Mouse (Mus musculus): ENCODE measurements around the gene Slc24a3.

Slc24a3 gene

DNA sequence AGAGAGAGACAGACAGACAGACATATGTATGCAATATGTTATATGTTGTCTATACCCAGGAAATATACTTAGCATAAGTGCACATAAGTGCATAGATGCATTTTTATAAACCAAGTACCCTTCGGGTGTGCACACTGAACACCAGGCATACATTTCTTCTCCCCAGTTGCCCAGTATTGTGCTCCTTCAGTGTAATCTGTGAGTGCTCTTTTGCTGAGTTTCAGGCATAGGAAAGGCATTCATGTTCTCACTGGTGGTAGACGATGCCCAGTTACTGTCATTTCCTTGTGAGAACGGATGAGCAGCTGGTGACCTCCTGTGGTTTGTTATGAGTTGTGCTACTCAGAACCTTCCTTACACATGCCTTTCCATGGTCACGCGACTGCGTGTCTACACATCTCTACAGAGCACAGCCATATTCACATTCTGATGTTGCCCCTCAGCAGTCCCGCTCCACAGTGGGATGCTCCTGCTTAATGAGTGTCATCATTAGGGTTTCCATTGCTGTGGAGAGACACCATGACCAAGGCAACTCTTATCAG lies 29.0 kb downstream of the Slc24a3 start:
- in situ Hi-C loops (cut with MboI, MseI), result no loop called here

DNA sequence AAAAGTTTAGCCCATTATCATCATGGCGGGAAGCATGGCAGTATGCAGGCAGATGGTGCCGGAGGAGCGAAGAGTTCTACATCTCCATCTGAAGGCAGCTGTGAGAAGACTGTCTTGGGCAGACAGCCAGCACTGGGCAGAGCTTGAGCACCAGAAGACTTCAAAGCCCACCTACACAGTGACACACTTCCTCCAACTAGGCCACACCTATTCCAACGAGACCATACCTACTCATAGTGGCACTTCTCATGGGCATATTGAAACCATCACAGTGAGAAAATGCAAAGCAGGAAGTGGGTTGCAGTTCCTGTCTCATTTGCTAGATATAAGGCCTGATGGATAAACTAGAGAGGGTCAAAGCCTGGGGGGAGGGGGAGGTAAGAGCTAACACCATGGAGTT lies 29.5 kb downstream of the Slc24a3 start:
- in situ Hi-C loops (cut with MboI, MseI), result no loop called here

DNA sequence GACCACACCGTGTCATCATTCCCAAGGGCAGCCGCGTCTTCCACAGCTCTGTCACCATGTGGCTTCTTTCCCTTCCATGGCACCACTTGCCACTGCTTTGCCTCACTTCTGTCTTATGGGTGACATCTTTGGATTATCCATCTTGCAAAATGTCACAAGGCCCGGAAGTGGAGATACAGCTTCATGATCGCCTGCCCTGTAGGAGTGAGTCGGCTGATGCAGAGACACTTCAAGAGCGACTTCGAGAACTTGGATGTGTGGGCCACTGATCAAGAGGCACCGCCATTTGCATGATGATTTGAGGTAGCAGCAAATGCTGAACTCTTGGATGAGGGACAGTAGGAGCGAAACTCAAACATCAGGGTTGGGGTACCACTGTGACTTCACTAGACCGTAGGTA lies 46.0 kb downstream of the Slc24a3 start:
- in situ Hi-C loops (cut with MboI, MseI), result no loop called here

DNA sequence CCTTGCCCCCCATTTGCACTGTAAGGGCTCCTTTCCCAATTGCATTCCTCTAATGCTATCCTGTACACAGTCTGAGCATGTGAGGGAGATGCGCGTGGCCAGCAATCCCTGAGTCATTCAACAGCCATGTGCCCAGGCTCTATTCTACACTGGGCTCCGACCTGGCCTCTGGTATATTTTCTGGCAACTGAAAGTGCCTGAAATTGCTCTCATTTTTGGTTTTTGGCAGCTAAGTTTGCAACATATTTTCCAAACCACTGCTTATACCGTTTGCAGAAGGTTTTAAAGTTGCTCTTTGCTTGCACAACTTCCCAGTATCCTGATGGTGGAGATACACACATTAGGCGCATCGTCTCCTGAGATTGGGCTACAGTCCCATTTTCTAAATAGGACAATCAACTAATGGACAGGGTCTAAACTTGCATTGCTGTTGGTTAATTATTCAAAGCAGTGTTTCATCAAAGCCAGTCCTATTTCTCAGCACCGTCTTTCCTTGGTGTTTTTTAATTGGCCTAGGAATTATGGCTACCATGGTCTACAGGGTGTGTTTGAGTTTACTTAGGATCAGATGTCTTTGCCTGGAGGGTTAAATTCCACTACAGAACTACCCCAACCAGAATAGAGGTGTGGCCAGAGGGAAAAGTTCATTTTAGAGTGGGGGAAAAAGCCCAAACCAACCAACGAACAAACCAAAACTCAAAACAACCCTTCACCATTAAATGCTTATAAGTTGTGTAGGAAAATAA lies 46.7 kb downstream of the Slc24a3 start:
- in situ Hi-C loops (cut with MboI, MseI), result no loop called here

DNA sequence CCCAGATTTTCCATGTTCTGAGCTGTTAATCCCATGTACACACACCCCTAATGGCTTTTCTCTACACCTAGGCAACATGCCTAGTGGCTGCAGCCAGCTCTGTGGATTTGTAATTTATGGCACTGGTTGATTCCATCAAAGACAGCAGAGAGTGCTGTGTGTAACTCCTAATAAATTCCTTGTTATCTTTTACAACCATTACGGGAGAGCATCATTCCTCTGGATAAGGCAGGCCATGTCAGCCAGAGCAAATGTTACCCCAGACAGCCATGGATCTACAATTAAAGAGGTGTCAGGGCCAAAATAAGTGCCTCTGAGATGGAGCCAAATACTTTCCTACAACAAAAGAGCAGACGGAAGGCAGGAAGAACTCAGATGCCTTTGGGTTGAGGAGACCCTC lies 49.0 kb downstream of the Slc24a3 start:
- in situ Hi-C loops (cut with MboI, MseI), result no loop called here

DNA sequence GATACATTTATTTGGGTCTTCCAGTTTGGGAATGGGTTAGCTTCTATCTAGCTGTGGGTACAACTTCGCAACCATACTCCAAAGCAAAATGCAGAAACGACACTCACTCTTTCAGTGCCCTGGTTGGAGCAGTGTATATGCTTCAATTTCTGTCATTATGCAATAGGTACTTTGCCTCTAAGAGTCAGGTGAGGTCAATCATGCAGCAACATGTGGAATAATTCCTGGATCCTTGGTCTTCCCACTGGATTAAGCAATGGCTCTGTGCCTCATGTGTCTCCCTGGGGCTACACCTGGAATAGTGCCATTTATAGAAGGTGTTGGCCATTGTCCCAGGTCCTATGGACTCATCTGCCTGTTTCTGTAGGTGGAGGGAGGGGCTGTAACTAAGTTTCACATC lies 49.9 kb downstream of the Slc24a3 start:
- in situ Hi-C loops (cut with MboI, MseI), result no loop called here

DNA sequence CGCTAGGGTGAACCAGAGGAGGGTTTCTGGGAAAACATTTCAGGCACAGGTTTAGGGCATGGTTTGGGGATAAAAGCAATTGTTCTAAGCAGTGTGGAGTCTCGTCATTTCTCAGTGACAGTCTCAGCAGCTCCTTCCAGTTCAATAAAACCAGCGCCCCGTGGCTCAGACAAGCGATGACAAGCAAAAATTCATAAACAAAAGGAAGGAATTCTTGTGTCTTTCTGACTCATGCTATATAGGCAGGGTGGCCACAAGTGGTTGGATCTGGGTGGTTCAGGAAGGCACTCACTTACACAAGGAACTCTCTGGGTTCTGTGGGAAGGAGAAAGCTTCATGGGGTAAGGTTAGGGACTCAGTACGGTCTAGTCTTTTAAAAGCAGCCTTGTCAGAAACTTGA lies 51.7 kb downstream of the Slc24a3 start:
- in situ Hi-C loops (cut with MboI, MseI), result no loop called here

DNA sequence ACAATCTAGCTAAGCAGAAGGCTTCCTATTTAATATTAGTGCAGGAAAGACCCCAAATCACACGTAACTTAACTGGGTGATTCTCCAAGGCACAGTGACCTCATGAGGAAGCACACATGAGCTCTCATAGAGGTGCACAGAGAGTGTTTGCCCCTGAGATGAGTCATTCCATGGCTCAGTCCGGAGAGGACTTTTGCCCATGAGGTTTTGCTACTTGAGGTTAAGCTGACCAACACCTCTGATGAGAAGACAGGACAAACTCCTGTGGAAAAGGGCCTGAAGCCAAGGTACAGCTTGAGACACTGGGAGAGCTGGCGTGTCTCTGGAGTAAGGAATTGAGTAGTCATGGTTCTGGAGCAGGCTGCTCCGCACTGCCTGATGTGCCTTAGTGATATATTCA lies 56.1 kb downstream of the Slc24a3 start:
- in situ Hi-C loops (cut with MboI, MseI), result no loop called here

DNA sequence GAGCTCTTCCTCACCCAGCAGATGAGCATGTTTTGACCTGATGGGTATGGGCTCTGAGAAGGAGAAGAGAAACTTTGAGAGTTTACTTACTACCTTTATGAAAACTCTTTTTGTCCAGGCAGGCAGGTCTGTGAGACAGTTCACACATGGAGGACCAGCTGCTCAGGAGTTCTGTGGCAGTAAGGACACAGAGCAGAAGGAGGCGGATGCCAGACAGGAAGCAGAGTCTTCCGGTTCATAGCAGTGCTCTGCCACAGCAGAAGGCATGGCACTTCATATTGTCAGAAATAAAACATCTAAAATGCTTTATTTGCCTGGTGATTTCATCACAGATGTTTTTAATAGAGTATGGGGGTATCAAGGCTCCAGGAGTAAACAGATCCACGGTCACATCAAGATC lies 58.1 kb downstream of the Slc24a3 start:
- in situ Hi-C loops (cut with MboI, MseI), result no loop called here

DNA sequence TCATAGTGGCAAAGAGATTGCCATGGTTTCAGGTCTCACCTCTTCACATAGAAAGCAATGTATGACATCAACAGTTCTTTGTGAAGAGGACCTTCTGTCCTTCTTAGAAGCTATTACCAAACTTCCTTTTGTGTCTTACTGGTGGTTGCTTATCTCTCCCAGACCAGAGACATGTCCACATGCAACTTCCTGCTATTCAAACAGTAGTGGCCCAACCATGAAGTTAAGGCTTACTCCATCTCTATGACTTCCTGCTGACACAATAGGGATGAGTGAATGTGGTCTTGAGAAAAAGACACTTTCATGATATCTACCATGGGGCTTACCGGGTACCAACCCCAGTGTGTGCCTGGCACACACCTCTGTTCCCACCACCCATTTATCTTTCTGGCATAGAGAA lies 58.5 kb downstream of the Slc24a3 start:
- in situ Hi-C loops (cut with MboI, MseI), result no loop called here

DNA sequence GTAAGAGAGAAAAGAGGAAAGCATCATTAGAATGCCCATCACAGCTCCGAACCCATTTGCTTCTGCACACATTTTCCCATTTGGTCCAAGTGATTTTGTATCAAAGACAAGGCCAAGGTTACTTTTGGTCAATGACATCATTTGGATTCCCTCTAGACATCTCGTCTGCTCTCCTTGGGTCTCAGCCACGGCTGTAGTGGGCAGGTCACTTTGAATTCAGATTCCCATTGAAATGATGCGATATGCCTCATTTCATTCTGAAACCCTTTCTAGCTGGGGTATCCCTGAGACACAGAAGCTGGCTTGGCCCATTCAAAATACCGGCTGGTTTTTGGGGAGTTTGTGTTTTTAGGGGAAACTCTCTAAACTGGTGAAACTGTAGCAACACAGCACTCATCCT lies 59.8 kb downstream of the Slc24a3 start:
- in situ Hi-C loops (cut with MboI, MseI), result no loop called here

DNA sequence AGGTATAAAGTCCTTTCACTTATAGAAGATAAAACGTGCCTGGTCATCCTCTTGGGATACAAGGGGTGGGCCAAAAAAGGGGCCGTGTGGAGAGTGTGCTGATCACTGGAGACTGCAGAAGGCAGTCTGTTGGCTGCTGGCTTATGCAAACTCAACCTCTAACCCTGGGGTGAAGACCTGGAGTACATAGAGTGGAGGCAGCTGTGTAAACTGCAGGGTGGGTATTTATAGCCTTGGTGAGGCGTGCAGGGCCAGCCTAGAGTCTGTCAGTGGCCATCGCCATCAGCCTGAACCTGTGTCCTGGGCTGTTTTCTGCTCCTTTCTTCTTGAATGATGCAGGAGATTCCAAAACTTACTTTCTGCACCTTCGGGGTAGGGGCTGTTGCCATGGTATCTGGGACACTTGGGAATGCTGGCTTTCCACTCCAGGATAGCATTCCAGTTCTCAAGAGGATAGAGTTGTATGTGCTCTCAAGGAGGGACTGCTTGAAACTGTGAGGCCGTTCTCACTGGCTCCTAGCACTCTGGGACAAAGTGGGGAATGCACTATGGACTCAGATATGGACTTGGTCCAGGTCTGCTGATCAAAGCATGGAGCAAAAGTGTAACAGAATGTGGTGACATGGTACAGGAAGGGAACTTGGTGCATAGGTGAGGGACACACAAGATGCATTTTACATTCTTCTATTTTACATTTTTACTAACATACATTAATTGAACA lies 65.4 kb downstream of the Slc24a3 start:
- in situ Hi-C loops (cut with MboI, MseI), result no loop called here

DNA sequence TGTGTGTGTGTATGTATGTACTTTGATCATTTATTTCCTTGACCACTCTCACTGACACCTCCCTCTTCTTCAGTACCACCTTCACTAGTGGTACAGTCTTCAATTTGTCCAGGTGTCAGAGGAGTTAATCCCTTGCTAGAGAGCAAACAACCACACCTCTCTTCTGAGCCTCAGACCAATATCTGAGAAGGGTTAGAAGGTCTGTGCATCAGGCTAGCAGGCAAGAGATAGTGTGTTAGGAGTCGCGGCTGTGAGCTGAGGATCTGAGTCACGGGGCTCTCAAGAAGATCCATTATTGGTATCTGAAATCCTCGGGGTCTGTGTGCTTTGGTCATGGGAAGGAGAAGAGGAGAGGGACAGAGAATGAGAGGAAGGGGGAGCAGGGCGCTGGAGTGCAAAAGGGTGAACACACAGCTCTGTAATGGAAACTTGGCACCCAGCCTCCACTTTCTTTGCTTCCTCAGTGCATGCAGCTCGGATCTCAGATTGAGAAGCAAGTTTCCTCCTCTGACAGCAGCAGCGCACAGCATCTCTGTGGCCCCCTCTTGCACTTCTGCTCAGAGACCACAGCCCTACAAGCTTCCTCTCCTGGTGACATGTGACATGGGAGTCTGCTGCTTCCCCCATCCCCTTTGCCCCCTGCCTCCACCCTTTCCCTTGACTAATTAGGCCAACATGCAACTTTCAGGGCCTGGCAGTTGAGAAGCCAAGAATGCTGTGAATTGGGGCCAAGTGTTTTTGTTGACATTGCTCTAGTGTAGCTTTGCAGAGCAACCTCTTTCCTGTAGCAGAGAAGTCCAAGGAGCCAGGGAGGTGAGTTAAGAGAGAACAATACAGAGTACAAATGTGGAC lies 66.2 kb downstream of the Slc24a3 start:
- in situ Hi-C loops (cut with MboI, MseI), result no loop called here

DNA sequence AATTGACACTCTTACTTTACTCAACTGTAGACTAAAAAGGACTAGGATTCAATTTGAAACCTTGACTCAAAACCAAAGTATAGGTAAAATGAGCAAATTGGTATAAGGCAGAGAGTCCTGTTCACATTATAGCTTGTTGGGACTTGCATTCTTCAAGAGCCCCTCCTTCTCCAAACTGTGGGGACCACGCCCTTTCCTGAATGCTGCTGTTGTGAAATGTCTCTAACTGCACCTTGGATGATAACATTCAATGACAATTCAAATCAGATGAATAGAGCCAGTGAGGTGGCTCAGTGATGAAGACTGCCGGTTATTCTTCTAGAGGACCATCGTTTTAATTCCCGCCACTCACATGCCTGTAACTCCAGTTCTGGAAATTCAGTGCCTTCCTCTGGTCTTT lies 78.8 kb downstream of the Slc24a3 start:
- in situ Hi-C loops (cut with MboI, MseI), result no loop called here

DNA sequence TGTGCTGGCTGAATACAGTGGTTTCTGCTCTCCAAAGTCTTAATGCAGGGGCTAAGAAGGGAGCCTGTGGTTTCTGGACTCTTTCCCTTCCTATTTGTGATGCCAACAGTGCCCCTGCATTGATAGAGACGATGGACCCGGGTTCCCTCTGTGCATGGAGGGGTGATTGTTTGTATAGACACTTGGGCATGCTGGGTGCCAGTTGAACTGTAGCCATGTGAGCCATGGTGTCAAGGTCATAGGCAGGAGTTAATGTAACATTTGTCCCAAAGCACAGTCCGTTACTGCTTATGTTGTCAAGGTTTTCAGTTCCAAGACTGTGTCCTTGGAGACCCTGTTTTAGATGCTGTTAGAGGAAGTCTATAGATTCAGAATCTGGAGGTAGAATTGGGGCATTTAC lies 80.6 kb downstream of the Slc24a3 start:
- in situ Hi-C loops (cut with MboI, MseI), result no loop called here

DNA sequence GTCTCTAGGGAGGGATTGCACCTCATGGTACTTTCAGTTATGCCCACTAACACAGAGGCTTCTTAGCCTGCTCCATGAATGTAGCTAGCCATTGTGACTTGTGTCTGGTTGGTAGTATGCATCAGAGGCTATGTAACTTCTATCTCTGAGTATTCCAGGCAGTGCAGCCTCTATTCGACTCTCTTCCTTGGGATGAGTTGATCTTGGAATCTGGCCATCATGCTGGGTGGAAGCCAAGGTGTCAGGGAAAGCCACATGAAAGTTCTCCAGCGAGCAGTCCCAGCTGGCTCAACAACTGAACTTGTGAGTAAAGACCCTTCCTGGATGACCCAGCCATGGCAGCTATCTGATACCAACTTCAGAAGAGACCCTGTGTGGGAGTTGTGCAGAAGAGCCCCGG lies 89.8 kb downstream of the Slc24a3 start:
- in situ Hi-C loops (cut with MboI, MseI), result loop anchor here in 1 of 2 experiments (25.0 kb wide), 1 partner anchor 95 kb away; the partner anchor contains the start of gene Slc24a3

DNA sequence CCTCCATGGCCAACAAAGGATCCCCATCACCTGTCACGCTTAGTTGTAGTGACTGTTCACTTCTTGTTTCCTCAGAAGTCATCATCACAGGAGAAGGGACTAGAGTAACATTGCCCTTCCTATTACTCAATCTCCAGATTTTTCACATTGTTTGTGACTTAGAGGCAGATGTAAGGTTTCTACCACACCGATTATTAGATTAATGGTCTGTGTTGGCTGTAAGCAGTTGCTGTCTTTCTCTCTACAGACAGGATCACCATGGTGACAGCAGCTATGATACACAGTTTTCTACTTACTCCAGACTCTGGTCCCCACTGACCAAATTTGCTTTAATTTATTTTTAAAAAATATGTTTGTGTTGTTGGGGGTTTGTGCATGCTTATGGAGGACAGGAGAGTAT lies 90.3 kb downstream of the Slc24a3 start:
- in situ Hi-C loops (cut with MboI, MseI), result loop anchor here in 1 of 2 experiments (25.0 kb wide), 1 partner anchor 96 kb away; the partner anchor contains the start of gene Slc24a3

DNA sequence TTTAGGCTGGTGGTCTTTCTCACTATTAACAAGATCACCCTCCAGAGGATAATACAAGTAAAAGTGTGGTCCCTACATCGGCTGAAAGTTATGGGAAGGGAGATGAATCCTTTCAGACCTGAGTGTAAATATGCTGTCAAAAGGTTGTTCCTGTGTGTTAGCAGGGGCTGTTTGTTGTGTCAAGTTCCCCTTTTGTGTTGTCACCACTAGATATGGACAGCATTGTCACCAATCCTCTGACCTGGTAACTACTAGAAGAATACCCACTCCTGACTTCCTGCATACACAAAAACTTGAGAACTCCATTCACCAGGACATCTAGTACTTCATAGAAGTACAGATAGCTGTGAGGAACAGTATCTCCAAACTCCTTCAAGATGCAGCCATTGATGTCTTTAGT lies 93.0 kb downstream of the Slc24a3 start:
- in situ Hi-C loops (cut with MboI, MseI), result loop anchor here in 1 of 2 experiments (25.0 kb wide), 1 partner anchor 98 kb away; the partner anchor contains the start of gene Slc24a3

DNA sequence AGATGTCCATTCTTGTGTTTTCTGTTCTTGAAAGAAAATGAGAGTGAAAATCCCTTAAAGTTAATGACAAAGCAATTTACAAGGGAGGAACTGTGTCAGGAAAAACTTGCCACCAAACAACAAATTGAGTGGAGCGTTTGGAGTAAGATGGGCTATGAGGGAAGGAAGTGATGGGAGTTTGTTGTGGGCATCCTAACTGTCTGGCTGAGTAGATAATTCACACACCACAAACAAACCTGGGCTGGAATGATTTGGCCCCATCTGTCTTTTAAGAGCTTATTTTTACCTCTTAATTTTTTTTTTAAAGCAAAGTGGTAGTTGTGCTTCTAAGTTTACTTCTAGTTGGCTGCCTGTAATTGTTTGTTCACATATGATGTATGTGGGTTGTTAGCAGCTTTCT lies 94.6 kb downstream of the Slc24a3 start:
- in situ Hi-C loops (cut with MboI, MseI), result loop anchor here in 1 of 2 experiments (25.0 kb wide), 1 partner anchor 100 kb away; the partner anchor contains the start of gene Slc24a3

DNA sequence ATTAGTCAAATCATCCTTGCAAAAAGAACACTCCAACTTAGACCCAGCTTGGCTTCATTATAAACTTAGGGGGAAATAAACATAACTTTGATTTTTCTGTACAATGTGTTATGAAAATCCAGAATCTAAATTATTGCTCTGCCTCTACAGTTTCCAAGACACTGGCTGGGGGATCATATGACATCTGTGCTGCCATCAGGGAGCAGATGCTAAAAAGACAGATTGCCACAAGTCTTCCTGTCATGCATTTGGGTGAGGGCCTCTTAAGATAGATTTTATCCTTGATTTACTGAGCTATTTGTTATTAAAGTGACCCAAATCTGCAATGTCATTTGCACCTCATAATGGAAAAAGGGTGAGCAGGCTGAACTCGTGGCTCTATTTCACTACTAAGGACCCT lies 99.2 kb downstream of the Slc24a3 start:
- in situ Hi-C loops (cut with MboI, MseI), result loop anchor here in 1 of 2 experiments (25.0 kb wide), 1 partner anchor 104 kb away; the partner anchor contains the start of gene Slc24a3

DNA sequence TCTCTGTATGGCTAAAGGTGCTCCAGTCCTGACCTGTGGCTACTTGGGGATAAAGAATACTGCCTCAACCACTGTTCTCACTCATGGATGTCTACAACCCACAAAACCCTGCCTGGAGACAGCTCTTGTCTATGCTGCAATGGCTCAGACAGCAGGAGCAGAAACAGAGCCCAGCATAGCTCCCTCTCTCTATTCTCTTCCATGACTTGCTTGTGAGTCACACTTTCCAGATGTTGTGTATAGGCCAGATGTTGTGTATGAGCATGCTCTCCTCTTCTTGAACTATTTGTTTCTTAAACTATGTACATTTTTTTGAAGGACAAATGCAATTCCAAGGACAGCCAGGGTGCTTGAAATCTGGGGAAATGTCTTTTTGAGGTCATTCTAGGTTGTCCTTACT lies 101.4 kb downstream of the Slc24a3 start:
- in situ Hi-C loops (cut with MboI, MseI), result loop anchor here in 1 of 2 experiments (25.0 kb wide), 1 partner anchor 107 kb away; the partner anchor contains the start of gene Slc24a3
